11 mouse cellular contexts compared by ENCODE assay signal in the genomic region with DNA sequence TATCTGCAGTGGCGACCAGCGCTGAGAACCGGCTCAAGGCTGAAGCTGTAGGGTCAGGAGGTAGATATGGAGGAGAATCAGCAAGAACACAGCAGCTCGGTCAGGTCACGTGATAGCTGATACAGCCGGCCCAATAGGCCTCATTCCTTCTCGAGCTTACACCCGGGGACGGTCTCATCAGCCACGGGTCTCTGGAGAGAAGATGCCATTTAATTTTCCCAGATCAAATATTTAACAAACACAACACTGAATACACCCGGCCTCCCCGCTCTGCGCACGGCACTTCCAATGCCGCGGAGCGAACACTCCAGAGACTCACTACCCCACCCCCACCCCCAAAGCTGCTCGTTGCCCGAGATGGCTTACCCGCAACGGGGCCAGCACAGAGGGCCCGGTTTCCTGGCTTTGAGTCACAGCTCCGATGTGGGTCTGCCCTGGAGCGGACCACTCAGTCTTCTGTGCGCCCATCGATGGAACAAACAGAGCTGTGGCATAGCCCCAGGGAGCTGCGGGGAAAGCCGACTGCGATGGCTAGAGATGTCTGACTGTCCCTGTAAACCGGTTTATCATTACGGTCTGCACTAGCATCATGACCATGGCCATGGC. TPM values are rescaled to one million over a fixed set of nuclear protein-coding genes. Genes with fewer than 3 reads are reported as not detected.
A peak's percentile ranks its signal among the peaks of the same experiment; 100 is the strongest.
DNase-seq lines count a peak whose midpoint lies in the region; ATAC-seq and TF ChIP-seq lines count a peak whose summit lies in the region.
"Had no signal": no experiment of that assay in that cellular context is flagged by ENCODE, and none has a peak within 500 bp of the region (broad histone marks: within the 10 kb centered on the region; RNA-seq: fewer than 3 reads in every experiment).

No protein-coding gene starts in this region.

- H3K4me1 ChIP-seq in kidney, embryonic 16.5 days (ENCODE audit: insufficient read depth, low read length), result 0 out of 2 replicates have a peak, but pooled peaks cover 3% of the 10 kb centered on the region
- peaks cover 18% of the 10 kb centered on the region for H3K4me1 ChIP-seq in embryonic facial prominence, embryonic 15.5 days
- H3K4me1 ChIP-seq in hindbrain, embryonic 15.5 days (replicated peaks), result peaks cover 32% of the 10 kb centered on the region
- peaks cover 9% of the 10 kb centered on the region for H3K4me1 ChIP-seq in midbrain, postnatal 0 days (ENCODE audit: insufficient read depth, low read length)

- H3K36me3 ChIP-seq in kidney, embryonic 16.5 days (ENCODE audit: insufficient read depth, low read length), result no peaks in the 10 kb centered on the region
- H3K36me3 ChIP-seq in embryonic facial prominence, embryonic 15.5 days, result no peaks in the 10 kb centered on the region
- no peaks in the 10 kb centered on the region for H3K36me3 ChIP-seq in hindbrain, embryonic 15.5 days
- H3K36me3 ChIP-seq in midbrain, postnatal 0 days (ENCODE audit: insufficient read depth, low read length), result no peaks in the 10 kb centered on the region

- 48% methylated on average over 31 of the region's 31 CpGs for WGBS in kidney, embryonic 16.5 days
- 46% methylated on average over 31 of the region's 31 CpGs for WGBS in embryonic facial prominence, embryonic 15.5 days
- 29% methylated on average over 31 of the region's 31 CpGs for WGBS in hindbrain, embryonic 15.5 days
- 31% methylated on average over 31 of the region's 31 CpGs for WGBS in midbrain, postnatal 0 days

- H3K9me3 ChIP-seq in kidney, embryonic 16.5 days (ENCODE audit: low read length), result no peaks in the 10 kb centered on the region
- no peaks in the 10 kb centered on the region for H3K9me3 ChIP-seq in embryonic facial prominence, embryonic 15.5 days (replicated peaks)
- no peaks in the 10 kb centered on the region for H3K9me3 ChIP-seq in hindbrain, embryonic 15.5 days
- no peaks in the 10 kb centered on the region for H3K9me3 ChIP-seq in midbrain, postnatal 0 days (ENCODE audit: low read length)

- H3K4me2 ChIP-seq in kidney, embryonic 16.5 days (replicated peaks; ENCODE audit: low read depth, low read length), result peak overlapping the region; percentile 37
- peak overlapping the region; percentile 32; the same call in 1 of the 2 replicates for H3K4me2 ChIP-seq in embryonic facial prominence, embryonic 15.5 days (replicated peaks)
- H3K4me2 ChIP-seq in hindbrain, embryonic 15.5 days, result peak overlapping the region; percentile 36
- H3K4me2 ChIP-seq in midbrain, postnatal 0 days (ENCODE audit: low read depth, low read length, poor library complexity, severe bottlenecking), result no peak overlapping the region

- TF ChIP-seq CTCF in midbrain, postnatal 0 days (IDR thresholded peaks at IDR 0.05), result no peak

- ATAC-seq in kidney, embryonic 16.5 days (ENCODE audit: low FRiP score, low TSS enrichment), result no peak
- ATAC-seq in embryonic facial prominence, embryonic 15.5 days (ENCODE audit: insufficient number of reproducible peaks, low FRiP score, low TSS enrichment, low read depth), result no peak
- peak; percentile 12; the same call in 1 of the 2 replicates for ATAC-seq in hindbrain, embryonic 15.5 days (ENCODE audit: low FRiP score, low read depth)
- ATAC-seq in midbrain, postnatal 0 days (ENCODE audit: low FRiP score), result 0 out of 2 replicates have a peak, but pooled peaks have one; percentile 17

- H3K27ac ChIP-seq in kidney, embryonic 16.5 days (ENCODE audit: low read length), result no peak overlapping the region
- H3K27ac ChIP-seq in embryonic facial prominence, embryonic 15.5 days (replicated peaks), result no peak overlapping the region
- H3K27ac ChIP-seq in hindbrain, embryonic 15.5 days (replicated peaks), result 0 out of 2 replicates have a peak overlapping the region, but pooled peaks have one; percentile 9
- H3K27ac ChIP-seq in midbrain, postnatal 0 days (ENCODE audit: low read depth, low read length), result no peak overlapping the region

- H3K9ac ChIP-seq in kidney, embryonic 16.5 days (replicated peaks; ENCODE audit: low read length), result no peak overlapping the region
- no peak overlapping the region for H3K9ac ChIP-seq in embryonic facial prominence, embryonic 15.5 days
- no peak overlapping the region for H3K9ac ChIP-seq in hindbrain, embryonic 15.5 days
- H3K9ac ChIP-seq in midbrain, postnatal 0 days (replicated peaks; ENCODE audit: low read length, poor library complexity, severe bottlenecking), result no peak overlapping the region

- no peak overlapping the region for H3K4me3 ChIP-seq in kidney, embryonic 16.5 days (ENCODE audit: low read length)
- H3K4me3 ChIP-seq in embryonic facial prominence, embryonic 15.5 days (replicated peaks), result no peak overlapping the region
- no peak overlapping the region for H3K4me3 ChIP-seq in hindbrain, embryonic 15.5 days
- H3K4me3 ChIP-seq in midbrain, postnatal 0 days (ENCODE audit: low read depth, low read length), result no peak overlapping the region

- no peak for DNase-seq in kidney, adult 9 months
- DNase-seq in midbrain, postnatal 0 days (ENCODE audit: low spot score), result no peak
- DNase-seq in layer of hippocampus, postnatal 25 days (ENCODE audit: extremely low spot score in 1 of 2, low spot score in 1 of 2), result no peak
- DNase-seq in adrenal gland, adult 8-10 months, result no peak
- DNase-seq in gastrocnemius, postnatal 10 days, result no peak
- DNase-seq: cerebellum, postnatal 25 days; lung, postnatal 10 days; thymus, adult 2 months had no signal

- no peaks in the 10 kb centered on the region for H3K27me3 ChIP-seq in kidney, embryonic 16.5 days (ENCODE audit: insufficient read depth, low read length)
- H3K27me3 ChIP-seq in embryonic facial prominence, embryonic 15.5 days, result no peaks in the 10 kb centered on the region
- H3K27me3 ChIP-seq in hindbrain, embryonic 15.5 days, result no peaks in the 10 kb centered on the region
- H3K27me3 ChIP-seq in midbrain, postnatal 0 days (ENCODE audit: insufficient read depth, low read length), result no peaks in the 10 kb centered on the region

RNA-seq across cellular contexts. Expression of gene Sez6l, which starts 48.7 kb away (rescaled TPM):
- 0.76 and 0.89 TPM in 2 replicates for polyA plus RNA-seq in kidney, embryonic 16.5 days (2015; fragmentation: Nextera tagmentation; extraction: Ambion mirVana)
- 1.3 and 1.4 TPM in 2 replicates for polyA plus RNA-seq in embryonic facial prominence, embryonic 15.5 days (2015; fragmentation: Nextera tagmentation; extraction: Ambion mirVana)
- polyA plus RNA-seq in hindbrain, embryonic 15.5 days (2015; fragmentation: Nextera tagmentation; extraction: Ambion mirVana), result 41.3 and 46.3 TPM in 2 replicates
- total RNA-seq in midbrain, postnatal 0 days (2014; rRNA removed), result 101 and 115 TPM in 2 replicates
- polyA plus RNA-seq in midbrain, postnatal 0 days (2015; fragmentation: Nextera tagmentation; extraction: Ambion mirVana), result 60.7 and 65.7 TPM in 2 replicates
- 100 to 1,000 TPM; 208 to 235 TPM for total RNA-seq in layer of hippocampus, postnatal 25 days (2021)
- total RNA-seq in adrenal gland, adult 8-10 months (2022), result 10 to 100 TPM in 1 of 4 experiments, 1 to 10 TPM in 3; 5.5 to 10.8 (median 7.5) TPM
- under 1 TPM; 0.42 to 0.72 TPM for total RNA-seq in gastrocnemius, postnatal 10 days (2021)

Comparison
In these comparisons a context has a peak if more than half of its experiments do, and no peak if none do; other contexts are left out.
1. ATAC-seq: peak in hindbrain, embryonic 15.5 days (single experiment) and midbrain, postnatal 0 days (single experiment); none in kidney, embryonic 16.5 days (single experiment) and embryonic facial prominence, embryonic 15.5 days (single experiment).